Mouse (Mus musculus) macrophage (primary cell): ENCODE measurements around the gene Slc43a3. TPM values are rescaled to one million over a fixed set of nuclear protein-coding genes. Genes with fewer than 3 reads are reported as not detected.

ENCODE experiments used
- H3K27ac ChIP-seq: fragments of 350-480 bp; formaldehyde crosslinking; 2 replicates; pipeline ENCODE4 v1.9.0; 2021
- H3K36me3 ChIP-seq: fragments of 350-480 bp; formaldehyde crosslinking; 2 replicates; pipeline ENCODE4 v1.9.0; 2021; ENCODE audit errors: inconsistent target
- H3K4me3 ChIP-seq: fragments of 350-480 bp; formaldehyde crosslinking; 2 replicates; pipeline ENCODE4 v1.9.0; 2021; ENCODE audit errors: inconsistent target
- H3K79me2 ChIP-seq: fragments of 350-480 bp; formaldehyde crosslinking; 2 replicates; pipeline ENCODE4 v1.9.0; 2021; ENCODE audit errors: inconsistent target
- WGBS: methylation state at CpG from one replicate; pipeline ENCODE4 v1.1.7; 2026; ENCODE audit warnings: inconsistent platforms; ENCODE audit not compliant: missing documents; 5-methylcytosine and 5-hydroxymethylcytosine counted together
- polyA plus RNA-seq: library from polyadenylated mRNA; stranded (reverse); fragments of 250-400 nt; gene quantifications from 3 replicates; pipeline ENCODE4 v1.2.4, GENCODE M21; 2018; ENCODE audit warnings: inconsistent platforms

The Slc43a3 gene
- polyA plus RNA-seq, 1 experiment from 2014 or later: 13.4 TPM

DNA sequence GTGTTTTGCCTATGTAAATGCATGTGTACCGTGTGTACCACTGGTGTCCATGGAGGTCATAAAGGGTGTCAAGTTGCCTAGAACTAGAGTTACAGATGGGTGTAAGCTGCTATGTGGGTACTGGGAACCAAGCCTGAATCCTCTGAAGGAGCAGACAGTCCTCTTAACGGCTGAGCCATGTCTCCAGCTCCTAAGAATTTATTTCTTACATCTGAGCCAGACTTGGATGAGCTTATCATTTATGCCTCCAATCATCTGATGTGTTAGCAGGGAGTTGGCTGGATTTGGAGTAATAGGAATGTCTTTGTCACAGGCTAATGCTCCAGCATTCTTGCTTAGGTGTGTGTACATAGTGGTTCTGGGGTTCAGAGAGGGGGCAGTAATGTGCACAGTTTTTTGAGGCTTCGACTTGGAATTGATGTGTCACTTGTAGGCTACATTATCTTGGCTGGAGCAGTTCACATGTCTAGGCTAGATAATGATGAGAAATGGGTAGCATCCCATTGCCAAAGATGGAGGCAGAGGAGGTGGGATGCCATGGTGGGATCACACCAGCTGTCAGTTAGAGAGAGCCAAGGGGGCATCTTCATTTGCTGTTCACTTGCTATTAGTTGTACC is 10.9 kb downstream of the Slc43a3 start:
- peaks cover 18% of the 10 kb centered on the region; the same call in 1 of the 2 replicates for H3K36me3 ChIP-seq
- WGBS: 100% methylated on average over 3 of the region's 3 CpGs
- no peak overlapping the region for H3K27ac ChIP-seq
- H3K79me2 ChIP-seq: no peaks in the 10 kb centered on the region
- H3K4me3 ChIP-seq: no peak overlapping the region

DNA sequence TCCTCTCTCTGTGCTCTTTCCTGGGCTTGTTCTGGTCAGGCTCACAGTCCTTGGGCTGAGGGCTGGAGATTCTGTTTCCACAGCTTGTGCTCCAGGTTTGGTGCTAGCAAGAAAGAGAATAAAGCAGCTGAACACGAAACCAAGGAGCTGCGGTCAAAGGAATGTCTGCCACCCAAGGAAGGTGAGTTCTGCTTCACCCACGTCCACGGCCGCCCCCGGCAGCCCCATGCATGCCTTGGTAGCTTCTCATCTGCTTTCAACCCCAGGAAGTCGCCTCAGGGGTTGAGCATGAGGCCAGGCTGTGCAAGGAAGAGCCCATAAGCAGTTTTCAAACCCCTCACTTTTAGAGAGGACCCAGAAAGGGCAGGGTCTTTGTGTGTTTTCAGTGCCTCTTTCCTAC is 11.9 kb downstream of the Slc43a3 start:
- Histone ChIP-seq H3K36me3 (peaks cover 18% of the 10 kb centered on the region; the same call in 1 of the 2 replicates), H3K27ac (no peak overlapping the region)
- WGBS: 96% methylated on average over 7 of the region's 7 CpGs

DNA sequence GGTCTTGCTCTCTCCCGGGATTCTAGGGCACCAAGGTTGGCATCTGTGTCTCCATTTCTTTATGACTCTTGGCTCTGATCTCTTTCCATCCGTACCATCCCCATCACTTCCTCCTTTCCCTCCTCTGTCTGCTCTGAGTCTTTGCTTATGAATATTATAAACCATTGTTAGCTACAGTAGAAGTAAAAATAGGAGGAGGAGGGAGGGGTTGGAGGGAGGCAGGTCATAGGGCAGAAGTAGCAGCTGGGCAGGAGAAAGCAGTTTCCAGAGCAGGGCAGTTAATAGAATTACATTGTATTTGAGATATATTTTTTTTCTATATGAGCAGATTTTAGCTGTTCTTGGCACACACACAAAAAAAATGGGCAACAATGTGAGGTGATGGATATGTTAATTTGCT is 12.3 kb downstream of the Slc43a3 start:
- peaks cover 18% of the 10 kb centered on the region; the same call in 1 of the 2 replicates for H3K36me3 ChIP-seq

More for the DNA sequence above, 11.9 kb downstream of the Slc43a3 start:
- no peak overlapping the region for H3K4me3 ChIP-seq
- H3K79me2 ChIP-seq: no peaks in the 10 kb centered on the region

DNA sequence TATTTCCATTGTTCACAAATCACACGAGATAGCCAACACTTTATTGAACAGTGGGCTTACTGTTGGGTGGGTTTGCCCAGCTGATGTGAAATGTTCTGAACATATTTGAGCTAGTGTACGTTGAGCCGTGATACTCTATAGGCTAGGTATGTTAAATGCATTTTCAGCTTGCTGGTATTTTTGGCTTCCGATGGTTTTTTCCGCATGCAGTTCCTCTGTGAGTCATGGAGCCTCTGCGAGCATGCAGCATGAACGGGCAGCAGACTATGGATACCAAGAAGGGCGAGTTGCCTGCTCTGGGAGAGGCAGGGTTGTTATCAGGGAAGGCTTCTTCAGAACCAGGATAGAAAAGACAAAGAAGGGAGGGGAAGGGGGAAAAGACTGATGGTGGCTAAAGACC is 14.6 kb downstream of the Slc43a3 start:
- H3K36me3 ChIP-seq: peaks cover 10% of the 10 kb centered on the region; the same call in 1 of the 2 replicates
- no peak overlapping the region for H3K27ac ChIP-seq
- 91% methylated on average over 8 of the region's 8 CpGs for WGBS
- no peaks in the 10 kb centered on the region for H3K79me2 ChIP-seq
- H3K4me3 ChIP-seq: no peak overlapping the region

More for the DNA sequence above, 12.3 kb downstream of the Slc43a3 start:
- H3K27ac ChIP-seq: no peak overlapping the region
- no peak overlapping the region for H3K4me3 ChIP-seq
- H3K79me2 ChIP-seq: no peaks in the 10 kb centered on the region
- WGBS: 95% methylated on average over 2 of the region's 2 CpGs

DNA sequence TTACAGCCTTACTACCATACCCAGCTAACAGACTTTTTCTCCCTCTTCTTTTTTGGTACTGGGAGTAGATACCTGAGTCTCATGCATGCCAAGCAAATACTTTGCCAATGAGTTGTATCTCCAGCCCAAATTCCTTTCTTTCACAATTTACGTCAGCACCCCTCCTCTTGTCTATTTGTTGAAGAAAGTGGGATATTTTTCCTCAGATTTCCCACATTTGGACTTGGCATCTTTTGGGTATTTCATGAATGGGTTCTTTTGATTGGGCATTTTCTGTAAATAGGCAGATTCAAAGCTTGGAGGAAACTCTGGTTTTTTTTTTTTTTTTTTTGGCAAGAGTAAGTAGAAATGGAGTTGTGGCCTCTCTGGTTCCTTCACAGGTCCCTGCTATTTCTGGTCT is 15.9 kb downstream of the Slc43a3 start:
- Histone ChIP-seq H3K27ac (no peak overlapping the region), H3K79me2 (no peaks in the 10 kb centered on the region), H3K36me3 (peaks cover 10% of the 10 kb centered on the region; the same call in 1 of the 2 replicates), H3K4me3 (no peak overlapping the region)
- WGBS: 91% methylated on average over 1 of the region's 1 CpGs

DNA sequence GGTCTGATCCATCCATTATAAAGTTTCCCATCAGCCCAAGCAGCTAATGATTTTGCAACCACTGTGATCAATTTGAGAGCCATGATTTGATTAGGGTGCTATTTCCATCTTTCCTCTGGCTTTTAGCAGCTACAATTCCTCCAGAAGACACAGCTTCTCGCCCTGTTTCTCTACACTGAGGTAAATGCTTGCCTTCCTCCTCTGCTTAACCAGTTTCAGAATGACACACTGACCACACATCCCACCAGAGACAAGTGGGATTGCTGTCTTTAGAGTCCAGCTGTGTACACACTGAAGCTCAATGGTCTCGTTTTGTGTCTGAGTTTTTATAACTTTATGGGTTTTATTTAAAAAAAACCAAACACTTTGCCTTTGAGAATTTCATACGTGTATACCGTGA is 16.3 kb downstream of the Slc43a3 start:
- Histone ChIP-seq H3K36me3 (peaks cover 10% of the 10 kb centered on the region; the same call in 1 of the 2 replicates), H3K4me3 (no peak overlapping the region), H3K79me2 (no peaks in the 10 kb centered on the region), H3K27ac (no peak overlapping the region)
- 90% methylated on average over 4 of the region's 4 CpGs for WGBS

DNA sequence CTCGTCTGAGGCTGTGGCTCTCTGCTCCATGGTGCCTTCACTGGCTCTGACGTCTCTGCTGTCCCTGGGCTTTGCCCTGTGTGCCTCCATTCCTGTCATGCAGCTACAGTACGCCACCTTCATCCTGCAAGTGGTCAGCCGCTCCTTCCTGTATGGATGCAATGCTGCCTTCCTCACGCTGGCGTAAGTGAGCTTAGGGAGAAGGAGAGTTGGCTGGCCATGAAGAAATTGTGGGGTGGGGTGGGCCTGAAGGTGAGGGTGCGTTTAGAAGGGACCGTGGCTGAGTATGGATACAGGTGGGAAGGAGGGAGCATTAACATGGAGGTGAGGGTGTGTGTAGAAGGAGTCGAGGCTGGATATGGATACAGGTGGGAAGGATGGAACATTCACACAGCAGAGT is 19.1 kb downstream of the Slc43a3 start:
- no peaks in the 10 kb centered on the region for H3K79me2 ChIP-seq
- H3K4me3 ChIP-seq: no peak overlapping the region
- H3K36me3 ChIP-seq: peaks cover 5% of the 10 kb centered on the region; the same call in 1 of the 2 replicates
- 89% methylated on average over 9 of the region's 9 CpGs for WGBS
- no peak overlapping the region for H3K27ac ChIP-seq

DNA sequence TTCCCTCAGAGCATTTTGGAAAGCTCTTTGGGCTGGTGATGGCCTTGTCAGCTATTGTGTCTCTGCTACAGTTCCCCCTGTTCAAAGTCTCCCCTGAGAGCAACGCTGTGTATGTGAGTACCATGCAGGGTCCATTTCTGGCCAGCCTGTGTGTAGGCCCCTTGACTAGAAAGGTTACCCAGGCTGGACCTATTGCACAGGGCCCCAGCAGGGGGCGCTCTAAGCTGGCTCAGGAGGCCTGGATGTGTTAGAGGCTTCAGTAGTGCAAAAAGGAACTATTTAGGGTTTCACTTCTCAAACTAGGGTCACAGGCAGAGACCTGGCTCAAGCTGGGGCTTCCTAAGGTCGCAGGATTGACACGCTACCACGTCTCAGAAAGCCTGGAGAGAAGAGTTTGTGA is 19.9 kb downstream of the Slc43a3 start:
- Histone ChIP-seq H3K36me3 (peaks cover 1% of the 10 kb centered on the region; the same call in 1 of the 2 replicates), H3K4me3 (no peak overlapping the region), H3K79me2 (no peaks in the 10 kb centered on the region), H3K27ac (no peak overlapping the region)
- 12% methylated on average over 5 of the region's 5 CpGs for WGBS

DNA sequence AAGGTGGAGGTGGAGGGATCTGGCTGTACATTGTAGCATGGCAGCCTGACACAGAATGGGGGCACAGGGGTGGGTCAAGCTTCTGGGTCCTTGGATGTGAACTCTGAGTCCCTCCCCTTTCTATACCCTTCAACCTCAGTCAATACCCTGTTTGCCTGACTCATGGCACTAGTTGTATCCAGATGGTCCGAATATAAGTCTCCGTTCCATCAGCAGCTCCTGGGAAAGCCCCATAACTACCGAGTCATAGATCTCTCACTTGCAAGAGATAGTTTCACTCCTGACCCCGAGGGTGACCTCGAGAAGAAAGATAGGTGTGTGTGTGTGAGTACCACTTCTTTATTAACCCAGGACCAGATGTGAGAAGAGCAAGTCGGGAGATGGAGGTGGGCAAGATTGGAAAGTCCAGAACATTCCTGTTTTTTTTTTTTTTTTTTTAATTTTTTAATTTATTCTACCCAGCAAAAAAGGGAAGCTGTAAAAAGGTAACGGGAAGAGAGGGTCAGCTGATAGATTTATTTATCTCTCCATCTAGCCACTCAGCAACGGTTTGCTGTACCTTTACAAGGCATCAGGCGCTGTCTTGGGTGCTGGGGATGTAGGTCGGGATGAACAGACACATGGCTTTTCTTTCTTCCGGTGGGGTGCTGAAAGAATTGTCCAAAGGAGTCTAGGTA is 22.3 kb downstream of the Slc43a3 start:
- Histone ChIP-seq H3K4me3 (no peak overlapping the region), H3K27ac (no peak overlapping the region), H3K36me3 (no peaks in the 10 kb centered on the region), H3K79me2 (no peaks in the 10 kb centered on the region)
- WGBS: 61% methylated on average over 11 of the region's 11 CpGs

DNA sequence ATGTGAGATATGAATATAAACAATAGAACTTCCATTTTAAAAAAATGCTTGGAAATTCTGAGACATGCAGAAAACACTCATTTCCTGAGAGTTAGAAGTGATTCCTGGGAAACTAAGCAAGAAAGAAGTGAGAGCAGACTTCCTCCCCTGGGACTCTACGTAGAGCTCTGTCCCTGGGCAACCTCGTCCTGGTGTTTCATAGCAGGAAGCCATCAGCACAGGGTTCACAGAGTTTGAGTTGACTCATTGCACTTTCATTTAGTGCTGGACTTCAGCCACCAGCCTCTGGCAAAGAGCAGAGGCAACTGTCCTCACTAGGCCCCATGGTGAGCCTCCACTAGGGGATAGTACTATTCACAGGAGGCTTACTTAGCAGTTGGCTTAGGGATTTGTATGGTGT is 24.9 kb downstream of the Slc43a3 start:
- H3K4me3 ChIP-seq: no peak overlapping the region
- H3K27ac ChIP-seq: no peak overlapping the region
- 63% methylated on average over 2 of the region's 2 CpGs for WGBS
- H3K79me2 ChIP-seq: no peaks in the 10 kb centered on the region
- no peaks in the 10 kb centered on the region for H3K36me3 ChIP-seq

DNA sequence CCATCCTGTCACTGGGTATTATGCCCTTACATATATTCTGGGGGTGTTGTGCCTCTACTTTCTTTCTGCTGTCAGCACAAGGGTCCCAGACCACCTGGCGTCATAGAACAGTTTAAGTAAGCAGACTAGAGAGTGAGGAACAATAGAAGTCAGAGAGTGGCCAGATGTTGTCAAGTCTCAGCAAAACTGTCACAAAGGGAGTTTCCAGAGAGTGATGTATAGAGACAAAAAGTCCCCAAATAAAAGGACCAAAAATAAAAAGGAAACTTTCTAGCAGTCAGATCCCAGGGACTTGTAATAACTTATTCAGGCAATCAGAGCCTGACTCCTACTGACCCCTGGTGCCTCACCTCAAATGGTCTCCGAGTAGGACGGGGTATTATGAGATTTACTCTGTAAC is 25.5 kb downstream of the Slc43a3 start:
- Histone ChIP-seq H3K36me3 (no peaks in the 10 kb centered on the region), H3K4me3 (no peak overlapping the region), H3K27ac (no peak overlapping the region), H3K79me2 (no peaks in the 10 kb centered on the region)
- 89% methylated on average over 3 of the region's 3 CpGs for WGBS

DNA sequence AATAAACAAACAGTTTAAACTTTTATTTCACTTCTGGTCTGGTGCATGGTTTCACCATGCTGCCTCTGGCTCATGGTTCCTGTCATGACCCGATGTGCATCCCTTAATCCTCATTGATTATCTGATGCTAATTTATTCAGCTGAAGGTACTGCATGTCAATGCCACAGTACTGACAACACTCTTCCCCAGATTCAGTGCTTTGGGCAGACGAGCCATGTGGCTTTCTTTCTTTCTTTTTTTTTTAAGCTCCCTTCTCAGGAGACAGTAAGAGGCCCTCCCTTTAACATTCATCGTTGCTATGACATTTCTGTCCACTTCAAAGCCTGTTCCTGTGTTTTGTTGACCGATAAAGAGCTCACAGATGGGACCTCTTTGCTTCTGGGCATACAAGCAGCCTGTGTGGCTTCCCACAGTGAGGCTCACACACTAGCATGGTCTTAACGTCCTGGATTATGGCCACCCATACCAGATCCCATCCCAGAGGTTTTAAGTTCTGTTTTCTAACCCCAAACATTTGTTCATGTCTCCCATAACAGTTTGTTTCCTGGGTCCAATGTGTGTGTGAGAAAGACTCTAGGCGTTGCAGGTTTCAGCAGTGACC is 26.6 kb downstream of the Slc43a3 start:
- Histone ChIP-seq H3K36me3 (no peaks in the 10 kb centered on the region), H3K27ac (no peak overlapping the region), H3K4me3 (no peak overlapping the region), H3K79me2 (no peaks in the 10 kb centered on the region)
- 83% methylated on average over 6 of the region's 6 CpGs for WGBS

DNA sequence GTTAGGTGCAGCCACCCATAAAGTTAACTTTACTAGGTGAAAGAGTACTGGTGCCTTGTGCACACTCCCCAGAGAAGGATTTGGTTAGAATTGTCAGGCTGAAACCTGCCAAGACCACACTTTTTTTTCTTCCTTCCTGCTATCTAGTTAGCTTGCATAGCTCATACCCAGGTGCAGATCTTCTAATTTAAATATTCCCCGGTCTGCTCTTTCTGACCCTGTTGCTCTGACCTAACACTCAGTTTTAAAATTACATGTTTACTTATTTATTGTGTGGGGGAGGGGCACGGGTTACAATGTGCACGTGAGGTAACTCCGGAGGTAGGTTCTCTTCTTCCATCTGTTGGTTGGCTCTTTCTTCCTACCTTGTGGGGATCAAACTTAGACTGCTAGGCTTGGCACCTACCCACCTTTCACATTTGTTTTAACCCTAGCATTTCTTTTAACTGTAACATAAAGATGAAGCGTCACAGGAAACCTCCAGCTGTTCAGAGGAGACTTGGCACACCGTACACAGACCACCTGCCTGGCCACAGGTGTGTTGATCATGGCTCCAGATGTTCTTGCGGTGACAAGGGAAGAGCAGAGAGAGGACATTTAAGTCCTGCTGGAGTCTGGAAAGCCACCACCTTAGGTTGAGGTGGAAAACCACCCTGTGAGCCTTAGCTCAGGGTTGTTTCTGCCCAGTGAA is 27.9 kb downstream of the Slc43a3 start:
- H3K27ac ChIP-seq: no peak overlapping the region
- no peaks in the 10 kb centered on the region for H3K79me2 ChIP-seq
- H3K4me3 ChIP-seq: no peak overlapping the region
- WGBS: 83% methylated on average over 7 of the region's 7 CpGs
- no peaks in the 10 kb centered on the region for H3K36me3 ChIP-seq

DNA sequence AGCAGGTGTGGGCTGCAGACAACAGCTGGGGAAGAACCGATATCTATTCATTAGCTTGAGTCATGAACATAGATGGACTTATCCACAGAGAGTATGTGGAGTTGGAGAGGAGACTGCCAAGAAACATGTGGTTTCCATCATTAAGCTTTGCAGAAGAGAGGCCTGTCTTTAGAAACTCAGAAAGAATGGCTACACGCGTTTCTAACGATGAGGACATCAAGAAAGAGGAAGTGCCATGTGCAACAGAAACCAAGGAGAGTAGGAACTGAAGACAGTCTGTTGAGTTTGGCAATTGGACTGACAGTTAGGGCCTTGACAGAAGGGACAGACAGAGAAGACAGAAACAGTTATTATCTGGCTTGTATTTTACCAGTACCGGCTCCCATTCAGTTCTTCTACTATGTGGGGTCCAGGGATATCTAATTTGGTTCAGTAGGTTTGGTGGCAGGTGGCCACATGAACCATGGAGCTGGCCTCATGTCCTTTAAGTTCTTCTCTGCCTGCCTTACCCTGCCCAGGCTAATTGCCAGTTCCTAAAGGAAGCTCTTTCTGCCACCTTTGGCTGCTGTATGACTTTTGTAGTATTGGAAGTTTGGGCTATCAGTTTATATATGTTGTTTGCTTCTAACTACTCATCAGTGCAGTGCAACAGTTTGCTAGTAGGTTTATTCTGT is 31.1 kb downstream of the Slc43a3 start:
- Histone ChIP-seq H3K79me2 (no peaks in the 10 kb centered on the region), H3K36me3 (no peaks in the 10 kb centered on the region), H3K4me3 (no peak overlapping the region), H3K27ac (no peak overlapping the region)
- WGBS: 8% methylated on average over 5 of the region's 5 CpGs
